Comparison of ENCODE assay signal across 26 mouse cellular contexts in the genomic region with DNA sequence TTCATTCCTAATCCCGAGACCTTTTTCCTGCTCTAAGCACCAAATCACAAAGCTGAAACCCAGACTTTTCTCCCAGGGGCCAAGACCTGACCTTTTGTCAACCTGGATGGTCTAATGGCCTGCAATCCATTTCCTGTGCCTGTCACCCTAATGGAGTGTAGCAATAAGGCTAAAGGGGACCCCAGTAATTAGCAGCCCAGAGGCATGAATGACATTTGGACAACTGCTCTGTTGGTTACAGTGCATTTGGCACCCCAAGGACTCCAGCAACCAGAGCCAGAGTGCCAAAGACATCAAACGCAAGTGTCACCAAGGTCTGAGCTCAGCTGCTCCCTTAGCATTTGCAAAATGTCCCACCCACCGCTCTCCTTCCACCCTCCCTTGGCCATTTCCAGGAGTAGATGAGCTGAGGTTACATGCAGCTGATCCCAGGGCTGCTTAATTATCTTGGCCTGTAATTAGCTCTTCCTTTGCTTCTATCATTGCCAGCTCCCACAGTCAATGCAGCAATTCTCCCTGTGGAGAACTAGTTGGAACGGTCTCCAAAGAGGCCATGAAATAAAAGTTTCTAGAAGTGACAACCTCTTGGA. TPM values are rescaled to one million over a fixed set of nuclear protein-coding genes. Genes with fewer than 3 reads are reported as not detected.
DNase-seq lines count a peak whose midpoint lies in the region; ATAC-seq and TF ChIP-seq lines count a peak whose summit lies in the region.
"Had no signal": no experiment of that assay in that cellular context is flagged by ENCODE, and none has a peak within 500 bp of the region (broad histone marks: within the 10 kb centered on the region; RNA-seq: fewer than 3 reads in every experiment).

No protein-coding gene starts in this region.

- 34% methylated on average over 4 of the region's 4 CpGs for WGBS in cerebellum, adult 2 months
- WGBS in liver, adult 2 months = 82% methylated on average over 4 of the region's 4 CpGs
- 71% methylated on average over 4 of the region's 4 CpGs for WGBS in liver, postnatal 0 days (ENCODE audit: insufficient replicate concordance)
- 8% methylated on average over 4 of the region's 4 CpGs for WGBS in limb, embryonic 10.5 days

- H3K27ac ChIP-seq in cerebellum, adult 2 months (ENCODE audit: insufficient read depth, low read length) = no peak overlapping the region
- no peak overlapping the region for H3K27ac ChIP-seq in liver, adult 2 months (replicated peaks; ENCODE audit: insufficient read depth, low read depth, low read length)
- no peak overlapping the region for H3K27ac ChIP-seq in liver, postnatal 0 days (ENCODE audit: low read depth)
- no peak overlapping the region for H3K27ac ChIP-seq in limb, embryonic 10.5 days
- H3K27ac ChIP-seq: gastrocnemius, adult 2 months; left cerebral cortex, adult 2 months; limb, embryonic 12.5 days; liver, embryonic 13.5 days; lung, embryonic 15.5 days; midbrain, embryonic 10.5 days; neural tube, embryonic 12.5 days had no signal

- H3K36me3 ChIP-seq in liver, adult 2 months (ENCODE audit: control insufficient read depth, insufficient read depth, low read length) = peaks cover 6% of the 10 kb centered on the region; the same call in 1 of the 2 replicates
- no peaks in the 10 kb centered on the region for H3K36me3 ChIP-seq in liver, postnatal 0 days (replicated peaks; ENCODE audit: insufficient read depth, low read length)
- no peaks in the 10 kb centered on the region for H3K36me3 ChIP-seq in limb, embryonic 10.5 days
- H3K36me3 ChIP-seq: limb, embryonic 12.5 days; liver, embryonic 13.5 days; lung, embryonic 15.5 days; midbrain, embryonic 10.5 days; neural tube, embryonic 12.5 days had no signal

- no peak for ATAC-seq in liver, postnatal 0 days

- no peaks in the 10 kb centered on the region for H3K79me2 ChIP-seq in liver, adult 2 months (ENCODE audit: control insufficient read depth, insufficient read depth, low read length)

- H3K4me3 ChIP-seq in cerebellum, adult 2 months (replicated peaks; ENCODE audit: insufficient read depth, low read depth, low read length) = no peak overlapping the region
- no peak overlapping the region for H3K4me3 ChIP-seq in liver, adult 2 months (ENCODE audit: insufficient read depth, low read depth, low read length)
- no peak overlapping the region for H3K4me3 ChIP-seq in liver, postnatal 0 days (ENCODE audit: low read depth, low read length)
- H3K4me3 ChIP-seq in limb, embryonic 10.5 days = no peak overlapping the region
- H3K4me3 ChIP-seq: gastrocnemius, adult 2 months; left cerebral cortex, adult 2 months; limb, embryonic 12.5 days; liver, embryonic 13.5 days; lung, embryonic 15.5 days; midbrain, embryonic 10.5 days; neural tube, embryonic 12.5 days had no signal

- TF ChIP-seq POLR2A in cerebellum, adult 2 months (IDR thresholded peaks at IDR 0.05; ENCODE audit: borderline replicate concordance, insufficient read depth, low read length) = no peak
- TF ChIP-seq POLR2A in liver, adult 2 months (IDR thresholded peaks at IDR 0.05; ENCODE audit: extremely low read depth, insufficient read depth, low read length) = no peak
- no peak for TF ChIP-seq POLR2A in brain, embryonic 14.5 days (IDR thresholded peaks at IDR 0.05; ENCODE audit: borderline replicate concordance, extremely low read depth, insufficient read depth, insufficient read length, poor library complexity, severe bottlenecking)

- H3K4me1 ChIP-seq in cerebellum, adult 2 months (ENCODE audit: control insufficient read depth, insufficient read depth, low read length) = no peaks in the 10 kb centered on the region
- no peaks in the 10 kb centered on the region for H3K4me1 ChIP-seq in liver, adult 2 months (ENCODE audit: control insufficient read depth, insufficient read depth, low read length)
- no peaks in the 10 kb centered on the region for H3K4me1 ChIP-seq in liver, postnatal 0 days (ENCODE audit: insufficient read depth)
- H3K4me1 ChIP-seq in limb, embryonic 10.5 days = peaks cover 12% of the 10 kb centered on the region
- H3K4me1 ChIP-seq: limb, embryonic 12.5 days; liver, embryonic 13.5 days; lung, embryonic 15.5 days; midbrain, embryonic 10.5 days; neural tube, embryonic 12.5 days had no signal

- no peaks in the 10 kb centered on the region for H3K9me3 ChIP-seq in liver, postnatal 0 days (ENCODE audit: low read length)
- no peaks in the 10 kb centered on the region for H3K9me3 ChIP-seq in limb, embryonic 10.5 days (replicated peaks)
- H3K9me3 ChIP-seq: limb, embryonic 12.5 days; liver, embryonic 13.5 days; lung, embryonic 15.5 days; midbrain, embryonic 10.5 days; neural tube, embryonic 12.5 days had no signal

- no peaks in the 10 kb centered on the region for H3K27me3 ChIP-seq in cerebellum, adult 2 months (ENCODE audit: control insufficient read depth, insufficient read depth, low read length)
- no peaks in the 10 kb centered on the region for H3K27me3 ChIP-seq in liver, adult 2 months (ENCODE audit: control insufficient read depth, insufficient read depth, low read length)
- no peaks in the 10 kb centered on the region for H3K27me3 ChIP-seq in liver, postnatal 0 days (ENCODE audit: insufficient read depth, low read length)
- no peaks in the 10 kb centered on the region for H3K27me3 ChIP-seq in limb, embryonic 10.5 days (ENCODE audit: low read depth, poor library complexity, severe bottlenecking)
- H3K27me3 ChIP-seq: CH12.LX; limb, embryonic 12.5 days; liver, embryonic 13.5 days; lung, embryonic 15.5 days; neural tube, embryonic 12.5 days had no signal

- no peak overlapping the region for H3K4me2 ChIP-seq in liver, postnatal 0 days (ENCODE audit: low read depth, low read length)
- H3K4me2 ChIP-seq: heart, embryonic 11.5 days; limb, embryonic 12.5 days; liver, embryonic 13.5 days; lung, embryonic 15.5 days; neural tube, embryonic 12.5 days had no signal

- TF ChIP-seq CTCF in cerebellum, adult 2 months (IDR thresholded peaks at IDR 0.05; ENCODE audit: borderline replicate concordance, insufficient read depth, low read depth, low read length) = no peak
- no peak for TF ChIP-seq CTCF in liver, adult 2 months (IDR thresholded peaks at IDR 0.05; ENCODE audit: low read depth, low read length)
- no peak for TF ChIP-seq CTCF in liver, postnatal 0 days (IDR thresholded peaks at IDR 0.05; ENCODE audit: low read depth)
- TF ChIP-seq CTCF in brain, embryonic 14.5 days (IDR thresholded peaks at IDR 0.05; ENCODE audit: borderline replicate concordance, extremely low read depth, insufficient read depth, insufficient read length) = no peak

- no peak overlapping the region for H3K9ac ChIP-seq in liver, adult 2 months (ENCODE audit: low read depth, low read length)
- no peak overlapping the region for H3K9ac ChIP-seq in liver, postnatal 0 days (replicated peaks)
- H3K9ac ChIP-seq: limb, embryonic 12.5 days; liver, embryonic 13.5 days; lung, embryonic 15.5 days; neural tube, embryonic 12.5 days had no signal

- TF ChIP-seq EP300 in liver, postnatal 0 days (IDR thresholded peaks at IDR 0.05; ENCODE audit: low read depth) = no peak

- DNase-seq in cerebellum, postnatal 10 days = peak; percentile 30 to 53
- DNase-seq in cerebellum, adult 2 months = no peak
- DNase-seq in heart, adult 11 months = peak; percentile 78
- no peak for DNase-seq in heart, postnatal 4 days
- DNase-seq in liver, adult 2 months (ENCODE audit: extremely low read depth, low read depth, low spot score) = peak; percentile 25
- DNase-seq in liver, postnatal 0 days = no peak
- peak; percentile 63 for DNase-seq in brain, embryonic 14.5 days (ENCODE audit: low read depth)
- DNase-seq in limb, embryonic 10.5 days (ENCODE audit: low spot score) = no peak
- DNase-seq: cerebellum, adult 9-11 months; gastrocnemius, adult 2 months; heart, postnatal 10 days; kidney, adult 9 months; kidney, postnatal 4 days; layer of hippocampus, adult 9-11 months; liver, embryonic 13.5 days; right cerebral cortex, postnatal 14 days; spleen, adult 18-20 months; thymus, postnatal 36 days had no signal

RNA-seq across cellular contexts. Expression of a gene that starts 47.8 kb away (rescaled TPM):
- polyA plus RNA-seq in cerebellum, adult 2 months (2012; rRNA removed) = 13.3 and 13.7 TPM in 2 replicates
- total RNA-seq in heart, postnatal 4 days (2021) = 10 to 100 TPM; 22.6 to 26.2 TPM
- 71.1 and 83.3 TPM in 2 replicates for total RNA-seq in liver, adult 2 months (2014; rRNA removed)
- 53.7 and 61.3 TPM in 2 replicates for polyA plus RNA-seq in liver, adult 2 months (2012; rRNA removed)
- 31.7 and 38.3 TPM in 2 replicates for polyA plus RNA-seq in liver, postnatal 0 days (2015; fragmentation: Nextera tagmentation; extraction: Ambion mirVana)
- 49.5 and 59.7 TPM in 2 replicates for polyA plus RNA-seq in brain, embryonic 14.5 days (2012; rRNA removed)
- polyA plus RNA-seq in limb, embryonic 10.5 days (2016; fragmentation: Nextera tagmentation; extraction: Ambion mirVana) = 3.7 and 3.8 TPM in 2 replicates
- total RNA-seq: MEL had no signal

RNA-seq across cellular contexts. Expression of a gene that starts 48.4 kb away (rescaled TPM):
- 4.4 TPM in 2 replicates for polyA plus RNA-seq in cerebellum, adult 2 months (2012; rRNA removed)
- total RNA-seq in heart, postnatal 4 days (2021) = 1 to 10 TPM; 1.8 to 2.1 TPM
- total RNA-seq in liver, adult 2 months (2014; rRNA removed) = 11.3 and 16.9 TPM in 2 replicates
- polyA plus RNA-seq in liver, adult 2 months (2012; rRNA removed) = 14.2 and 25.2 TPM in 2 replicates
- polyA plus RNA-seq in liver, postnatal 0 days (2015; fragmentation: Nextera tagmentation; extraction: Ambion mirVana) = 24.0 and 28.3 TPM in 2 replicates
- 2.7 and 3.8 TPM in 2 replicates for polyA plus RNA-seq in brain, embryonic 14.5 days (2012; rRNA removed)
- polyA plus RNA-seq in limb, embryonic 10.5 days (2016; fragmentation: Nextera tagmentation; extraction: Ambion mirVana) = 0.85 and 0.98 TPM in 2 replicates
- total RNA-seq: MEL had no signal

Comparison
In these comparisons a context has a peak if more than half of its experiments do, and no peak if none do; other contexts are left out.
1. DNase-seq: peak in cerebellum, postnatal 10 days (2 of 2), heart, adult 11 months (single experiment), liver, adult 2 months (single experiment) and brain, embryonic 14.5 days (single experiment); none in cerebellum, adult 2 months (0 of 2), heart, postnatal 4 days (single experiment), liver, postnatal 0 days (single experiment) and limb, embryonic 10.5 days (single experiment).